Mouse (Mus musculus): ENCODE results near the gene Spryd4.

DNA sequence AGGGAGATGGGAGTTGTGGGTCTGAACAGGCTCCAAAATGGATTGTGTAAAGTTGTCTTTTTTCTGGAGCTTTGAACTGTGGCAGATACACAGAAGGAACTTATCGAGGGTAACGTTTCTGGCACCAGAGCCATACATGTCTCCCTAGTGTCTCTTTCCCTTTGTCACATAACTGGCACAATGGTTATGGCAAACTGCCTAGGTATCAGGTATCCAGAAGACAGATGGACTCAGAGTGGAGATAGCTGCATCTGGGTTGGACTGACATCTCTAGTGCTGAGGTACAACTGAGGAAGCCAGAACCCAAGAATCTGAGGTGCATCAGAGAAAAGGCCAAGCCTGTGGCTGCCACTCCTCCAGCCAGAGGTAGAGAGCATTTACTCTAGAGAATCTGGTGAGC, 1.5 kb downstream of the Spryd4 start:
- TF ChIP-seq CTCF (IDR thresholded peaks at IDR 0.05; ENCODE audit: low read depth, low read length) (no peak), GATA2 (IDR thresholded peaks at IDR 0.05; ENCODE audit: borderline replicate concordance, low read depth, low read length) (no peak), TAL1 (conservative IDR thresholded peaks at IDR 0.05; ENCODE audit: low read depth, low read length) (no peak)
